Mouse (Mus musculus): ENCODE data around the gene Asrgl1. TPM values are rescaled to one million over a fixed set of nuclear protein-coding genes. Genes with fewer than 3 reads are reported as not detected.

The Asrgl1 gene
- polyA plus RNA-seq, 1 experiment, result 5.0 TPM

DNA sequence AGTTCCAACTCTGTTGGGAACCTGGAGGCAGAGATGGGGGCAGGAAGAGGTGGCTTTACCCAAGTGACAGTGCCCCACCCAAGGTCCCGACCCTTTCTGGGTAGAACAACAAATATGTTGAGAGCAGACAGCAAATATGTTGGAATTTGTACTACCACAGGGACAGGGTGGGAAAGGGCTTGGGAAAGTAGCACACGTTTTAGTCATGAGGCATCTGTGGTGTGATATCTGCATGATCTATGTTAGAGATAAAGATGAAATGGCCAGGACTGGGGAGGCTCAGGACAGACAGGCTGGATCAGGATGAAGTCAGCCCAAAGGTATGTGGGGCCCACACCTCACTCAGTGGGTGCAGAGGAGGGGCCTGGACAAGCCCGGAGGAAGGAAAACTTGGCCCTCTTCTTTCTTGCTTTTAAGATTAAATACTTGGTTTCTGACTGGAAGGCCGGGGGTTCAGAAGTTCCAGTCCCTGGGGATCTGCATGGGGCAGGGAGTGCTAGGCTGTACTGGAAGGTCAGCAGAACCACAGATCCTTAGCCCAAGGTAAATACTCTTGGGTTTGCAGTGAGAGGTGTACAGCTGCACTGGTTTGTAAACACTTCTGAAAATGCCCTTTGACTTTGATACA, 28.6 kb downstream of the Asrgl1 start:
- Histone ChIP-seq H3K4me3 (no peak overlapping the region), H3ac (ENCODE audit: control insufficient read depth, insufficient read length) (no peak overlapping the region), H3K36me3 (ENCODE audit: control insufficient read depth, insufficient read depth) (no peaks in the 10 kb centered on the region), H3K79me2 (ENCODE audit: control insufficient read depth, insufficient read depth) (no peaks in the 10 kb centered on the region), H3K27me3 (ENCODE audit: control insufficient read depth, insufficient read depth, insufficient read length) (no peaks in the 10 kb centered on the region), H3K4me2 (ENCODE audit: low read depth) (peak overlapping the region; percentile 61)
- TF ChIP-seq REST (IDR thresholded peaks at IDR 0.05; ENCODE audit: insufficient read depth, insufficient read length) (no peak), USF1 (IDR thresholded peaks at IDR 0.05; ENCODE audit: low read depth) (no peak), CEBPB (IDR thresholded peaks at IDR 0.05; ENCODE audit: insufficient read depth, poor library complexity, severe bottlenecking) (no peak), TCF3 (IDR thresholded peaks at IDR 0.05; ENCODE audit: insufficient read length, low read depth) (no peak), SRF (IDR thresholded peaks at IDR 0.05; ENCODE audit: control insufficient read depth, insufficient read length, low read depth) (no peak), POLR2A (IDR thresholded peaks at IDR 0.05; ENCODE audit: insufficient read length, low read depth) (no peak), E2F4 (IDR thresholded peaks at IDR 0.05; ENCODE audit: insufficient read depth) (no peak), MYOD1 (IDR thresholded peaks at IDR 0.05; ENCODE audit: control insufficient read depth in 1 of 3, insufficient read length in 2 of 3, low read depth in 2 of 3) (no peak), MAX (IDR thresholded peaks at IDR 0.05; ENCODE audit: low read depth) (no peak), MYOG (IDR thresholded peaks at IDR 0.05; ENCODE audit: control insufficient read depth in 1 of 3, insufficient read depth in 1 of 3, insufficient read length in 2 of 3, low read depth in 2 of 3) (no peak), POLR2AphosphoS2 (IDR thresholded peaks at IDR 0.05; ENCODE audit: insufficient read length, low read depth) (no peak)

DNA sequence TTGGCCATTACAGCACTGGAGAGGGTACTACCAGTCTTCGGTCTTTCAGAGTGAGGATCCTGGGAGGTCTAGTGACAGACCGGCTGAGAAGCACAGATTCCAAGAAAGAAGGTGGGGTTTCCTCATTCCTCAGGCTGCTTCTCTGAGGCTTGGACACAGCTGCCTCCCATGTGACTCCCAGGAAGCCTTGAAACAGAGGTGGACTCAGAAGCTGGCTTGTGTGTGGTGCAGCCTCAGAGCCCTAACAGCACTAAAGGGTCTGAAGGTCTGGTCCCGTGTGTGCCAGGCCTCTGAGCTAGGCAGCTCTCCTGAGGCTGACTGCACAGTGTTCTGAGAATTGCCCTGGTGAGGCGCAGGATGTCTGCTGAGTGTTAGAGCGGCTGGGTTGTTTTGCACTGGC, 29.3 kb downstream of the Asrgl1 start:
- TF ChIP-seq SRF (IDR thresholded peaks at IDR 0.05; ENCODE audit: control insufficient read depth, insufficient read length, low read depth) (no peak), E2F4 (IDR thresholded peaks at IDR 0.05; ENCODE audit: insufficient read depth) (no peak), MYOD1 (IDR thresholded peaks at IDR 0.05; ENCODE audit: control insufficient read depth in 1 of 3, insufficient read length in 2 of 3, low read depth in 2 of 3) (peak in 2 of 3 experiments; percentile 22 to 41), MAX (IDR thresholded peaks at IDR 0.05; ENCODE audit: low read depth) (no peak), MYOG (IDR thresholded peaks at IDR 0.05; ENCODE audit: control insufficient read depth in 1 of 3, insufficient read depth in 1 of 3, insufficient read length in 2 of 3, low read depth in 2 of 3) (peak in 1 of 3 experiments; percentile 59), USF1 (IDR thresholded peaks at IDR 0.05; ENCODE audit: low read depth) (peak; percentile 66)

DNA sequence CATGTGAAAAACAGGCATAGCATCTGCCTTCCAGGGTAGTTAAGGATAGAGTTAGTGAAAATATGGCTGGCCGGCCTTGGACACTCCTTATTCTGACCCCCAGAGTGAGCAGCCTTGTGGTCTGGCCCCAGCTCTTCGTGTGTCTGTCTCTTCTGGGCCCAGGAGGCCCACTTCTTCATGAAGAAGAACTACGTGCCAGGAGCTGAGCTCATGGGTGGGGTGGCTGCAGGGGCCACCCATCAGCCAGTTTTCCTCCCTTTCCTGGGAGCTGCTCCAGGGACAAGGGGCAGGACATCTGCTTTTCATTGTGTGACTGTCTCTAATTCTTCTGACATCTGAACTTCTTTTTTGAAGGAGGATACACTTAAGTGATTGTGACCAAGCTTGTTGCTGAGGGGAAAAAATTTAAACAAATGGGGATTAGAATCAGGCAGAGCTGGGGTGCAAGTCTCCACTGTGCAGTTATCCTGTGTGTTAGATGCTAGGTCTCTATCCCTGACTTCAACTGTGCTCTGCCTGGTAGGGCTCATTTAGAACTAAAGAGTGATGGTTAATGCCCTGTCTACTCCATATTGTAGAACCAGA, 30.2 kb downstream of the Asrgl1 start:
- no peaks in the 10 kb centered on the region for H3K27me3 ChIP-seq (ENCODE audit: control insufficient read depth, insufficient read depth, insufficient read length)
- H3K79me2 ChIP-seq (ENCODE audit: control insufficient read depth, insufficient read depth), result no peaks in the 10 kb centered on the region
- H3K36me3 ChIP-seq (ENCODE audit: control insufficient read depth, insufficient read depth), result no peaks in the 10 kb centered on the region
- H3K4me2 ChIP-seq (ENCODE audit: low read depth), result no peak overlapping the region
- H3K4me3 ChIP-seq, result no peak overlapping the region
- no peak for TF ChIP-seq TCF3 (IDR thresholded peaks at IDR 0.05; ENCODE audit: insufficient read length, low read depth)
- TF ChIP-seq MYOG (IDR thresholded peaks at IDR 0.05; ENCODE audit: control insufficient read depth in 1 of 3, insufficient read depth in 1 of 3, insufficient read length in 2 of 3, low read depth in 2 of 3), result no peak
- no peak for TF ChIP-seq TCF12 (IDR thresholded peaks at IDR 0.05; ENCODE audit: insufficient read depth, poor library complexity, severe bottlenecking)
- no peak for TF ChIP-seq MYOD1 (IDR thresholded peaks at IDR 0.05; ENCODE audit: control insufficient read depth in 1 of 3, insufficient read length in 2 of 3, low read depth in 2 of 3)
- no peak for TF ChIP-seq REST (IDR thresholded peaks at IDR 0.05; ENCODE audit: insufficient read depth, insufficient read length)
- no peak for TF ChIP-seq POLR2A (IDR thresholded peaks at IDR 0.05; ENCODE audit: insufficient read length, low read depth)
- TF ChIP-seq USF1 (IDR thresholded peaks at IDR 0.05; ENCODE audit: low read depth), result no peak
- no peak for TF ChIP-seq CEBPB (IDR thresholded peaks at IDR 0.05; ENCODE audit: insufficient read depth, poor library complexity, severe bottlenecking)
- no peak for TF ChIP-seq E2F4 (IDR thresholded peaks at IDR 0.05; ENCODE audit: insufficient read depth)
- no peak for TF ChIP-seq MAX (IDR thresholded peaks at IDR 0.05; ENCODE audit: low read depth)
- no peak for TF ChIP-seq SRF (IDR thresholded peaks at IDR 0.05; ENCODE audit: control insufficient read depth, insufficient read length, low read depth)
- TF ChIP-seq POLR2AphosphoS2 (IDR thresholded peaks at IDR 0.05; ENCODE audit: insufficient read length, low read depth), result no peak
- no peak overlapping the region for H3ac ChIP-seq (ENCODE audit: control insufficient read depth, insufficient read length)

More for the DNA sequence above, 29.3 kb downstream of the Asrgl1 start:
- no peaks in the 10 kb centered on the region for H3K79me2 ChIP-seq (ENCODE audit: control insufficient read depth, insufficient read depth)
- H3K36me3 ChIP-seq (ENCODE audit: control insufficient read depth, insufficient read depth), result no peaks in the 10 kb centered on the region
- H3K4me2 ChIP-seq (ENCODE audit: low read depth), result peak overlapping the region; percentile 61
- H3K4me3 ChIP-seq, result no peak overlapping the region
- H3ac ChIP-seq (ENCODE audit: control insufficient read depth, insufficient read length), result no peak overlapping the region
- no peaks in the 10 kb centered on the region for H3K27me3 ChIP-seq (ENCODE audit: control insufficient read depth, insufficient read depth, insufficient read length)

DNA sequence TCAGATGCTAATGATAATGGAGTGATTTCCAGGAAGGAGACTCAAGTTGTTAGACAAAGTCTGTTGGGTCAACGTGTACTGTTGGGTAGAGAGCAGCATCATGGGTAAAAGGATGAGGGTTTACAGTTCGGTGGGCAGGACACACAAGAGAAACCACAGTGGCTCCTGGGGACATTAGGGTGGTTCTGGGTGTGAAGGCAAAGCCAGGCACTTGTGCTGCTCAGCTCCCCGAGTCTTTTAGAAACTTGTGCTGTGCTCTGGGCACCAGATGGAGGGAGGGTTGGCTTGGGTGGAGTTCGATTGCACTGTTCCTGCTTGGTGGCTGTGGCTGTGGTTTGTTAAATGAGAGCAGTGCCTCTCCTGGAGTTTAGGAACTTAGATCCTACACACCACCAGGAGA, 31.4 kb downstream of the Asrgl1 start:
- no peaks in the 10 kb centered on the region for H3K36me3 ChIP-seq (ENCODE audit: control insufficient read depth, insufficient read depth)
- no peak for TF ChIP-seq MYOG (IDR thresholded peaks at IDR 0.05; ENCODE audit: control insufficient read depth in 1 of 3, insufficient read depth in 1 of 3, insufficient read length in 2 of 3, low read depth in 2 of 3)
- TF ChIP-seq TCF12 (IDR thresholded peaks at IDR 0.05; ENCODE audit: insufficient read depth, poor library complexity, severe bottlenecking), result no peak
- TF ChIP-seq E2F4 (IDR thresholded peaks at IDR 0.05; ENCODE audit: insufficient read depth), result no peak
- no peak overlapping the region for H3ac ChIP-seq (ENCODE audit: control insufficient read depth, insufficient read length)
- H3K4me2 ChIP-seq (ENCODE audit: low read depth), result no peak overlapping the region
- H3K79me2 ChIP-seq (ENCODE audit: control insufficient read depth, insufficient read depth), result no peaks in the 10 kb centered on the region
- H3K4me3 ChIP-seq, result no peak overlapping the region
- no peaks in the 10 kb centered on the region for H3K27me3 ChIP-seq (ENCODE audit: control insufficient read depth, insufficient read depth, insufficient read length)

DNA sequence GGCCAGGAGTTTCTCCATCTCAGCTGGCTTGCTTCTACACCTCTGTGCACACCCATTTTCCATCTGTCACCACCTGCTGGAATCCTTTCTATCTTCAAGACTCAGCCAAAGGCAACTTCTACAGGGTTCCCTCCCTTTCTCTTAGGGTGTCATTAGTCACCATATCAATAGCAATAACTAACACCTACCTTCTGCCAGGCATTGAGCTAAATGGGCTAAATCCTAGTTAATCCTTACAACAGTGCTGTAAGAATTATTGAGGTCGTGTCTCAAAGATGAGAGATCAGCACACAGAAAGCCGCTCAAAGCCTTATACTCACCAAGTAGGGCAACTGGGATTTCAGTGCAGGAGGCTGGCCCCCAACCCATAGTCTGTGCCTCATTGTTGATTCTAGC, 34.4 kb downstream of the Asrgl1 start:
- Histone ChIP-seq H3ac (ENCODE audit: control insufficient read depth, insufficient read length) (no peak overlapping the region), H3K79me2 (ENCODE audit: control insufficient read depth, insufficient read depth) (no peaks in the 10 kb centered on the region), H3K36me3 (ENCODE audit: control insufficient read depth, insufficient read depth) (no peaks in the 10 kb centered on the region), H3K4me2 (ENCODE audit: low read depth) (no peak overlapping the region), H3K4me3 (no peak overlapping the region), H3K27me3 (ENCODE audit: control insufficient read depth, insufficient read depth, insufficient read length) (no peaks in the 10 kb centered on the region)
- TF ChIP-seq MYOG (IDR thresholded peaks at IDR 0.05; ENCODE audit: control insufficient read depth in 1 of 3, insufficient read depth in 1 of 3, insufficient read length in 2 of 3, low read depth in 2 of 3) (no peak), CEBPB (IDR thresholded peaks at IDR 0.05; ENCODE audit: insufficient read depth, poor library complexity, severe bottlenecking) (no peak), POLR2A (IDR thresholded peaks at IDR 0.05; ENCODE audit: insufficient read length, low read depth) (no peak)
